In genomic region chrX:56374431-56375128, GRCm38 (mm10) we compare ENCODE assay signal across 7 mouse cellular contexts. TPM values are rescaled to one million over a fixed set of nuclear protein-coding genes. Genes with fewer than 3 reads are reported as not detected.
DNase-seq lines count a peak whose midpoint lies in the region; ATAC-seq and TF ChIP-seq lines count a peak whose summit lies in the region.
"Not testable (repeated sequence)": the region's sequence is repeated elsewhere in the genome, so short reads cannot be mapped to it uniquely, and the experiment has no call there.

TSS of gene Smim10l2a (plus strand) at chrX:56374586.

- H3K27me3 ChIP-seq in embryonic facial prominence, embryonic 14.5 days (replicated peaks; ENCODE audit: control insufficient read depth, insufficient read depth, low read length); heart, embryonic 15.5 days; kidney, embryonic 16.5 days (ENCODE audit: insufficient read depth, low read length); limb, embryonic 14.5 days (ENCODE audit: control insufficient read depth, insufficient read depth, low read length); midbrain, embryonic 13.5 days: not testable (repeated sequence)

- not testable (repeated sequence) for H3K4me1 ChIP-seq in embryonic facial prominence, embryonic 14.5 days (ENCODE audit: control insufficient read depth, insufficient read depth, low read length); heart, embryonic 15.5 days (replicated peaks); kidney, embryonic 16.5 days (ENCODE audit: insufficient read depth, low read length); limb, embryonic 14.5 days (ENCODE audit: control insufficient read depth, insufficient read depth, low read length); midbrain, embryonic 13.5 days (replicated peaks)

- 26% methylated on average over 22 of the region's 56 CpGs for WGBS in embryonic facial prominence, embryonic 14.5 days
- WGBS in heart, embryonic 15.5 days, result 12% methylated on average over 54 of the region's 56 CpGs
- WGBS in kidney, embryonic 16.5 days, result 15% methylated on average over 50 of the region's 56 CpGs
- WGBS in limb, embryonic 14.5 days, result 23% methylated on average over 20 of the region's 56 CpGs
- WGBS in midbrain, embryonic 13.5 days, result 16% methylated on average over 32 of the region's 56 CpGs

- H3K9me3 ChIP-seq in embryonic facial prominence, embryonic 14.5 days (ENCODE audit: control insufficient read depth, low read length); heart, embryonic 15.5 days (replicated peaks); kidney, embryonic 16.5 days (ENCODE audit: low read length); limb, embryonic 14.5 days (ENCODE audit: control insufficient read depth, low read length); midbrain, embryonic 13.5 days: not testable (repeated sequence)

- DNase-seq in brain, adult 2 months (ENCODE audit: low read depth, low spot score), result peak; percentile 84
- peak; percentile 47 for DNase-seq in embryonic facial prominence, embryonic 14.5 days (ENCODE audit: low spot score)
- peak; percentile 29 for DNase-seq in limb, embryonic 14.5 days (ENCODE audit: low spot score)
- peak; percentile 7 to 13 for DNase-seq in spleen, postnatal 14 days (ENCODE audit: low spot score in 2 of 2)

- H3K9ac ChIP-seq in embryonic facial prominence, embryonic 14.5 days (ENCODE audit: low read depth, low read length), result peak within 1 kb of the TSS; percentile 45
- H3K9ac ChIP-seq in heart, embryonic 15.5 days, result peak within 1 kb of the TSS; percentile 47
- peak within 1 kb of the TSS; percentile 57 for H3K9ac ChIP-seq in kidney, embryonic 16.5 days (replicated peaks; ENCODE audit: low read length)
- H3K9ac ChIP-seq in limb, embryonic 14.5 days (ENCODE audit: low read depth, low read length, severe bottlenecking), result peak within 1 kb of the TSS; percentile 46
- H3K9ac ChIP-seq in midbrain, embryonic 13.5 days (replicated peaks), result peak within 1 kb of the TSS; percentile 61

- H3K4me3 ChIP-seq in embryonic facial prominence, embryonic 14.5 days (ENCODE audit: low read depth, low read length), result peak within 1 kb of the TSS; percentile 46
- peak within 1 kb of the TSS; percentile 58 for H3K4me3 ChIP-seq in heart, embryonic 15.5 days
- peak within 1 kb of the TSS; percentile 52 for H3K4me3 ChIP-seq in kidney, embryonic 16.5 days (ENCODE audit: low read length)
- peak within 1 kb of the TSS; percentile 42 for H3K4me3 ChIP-seq in limb, embryonic 14.5 days (replicated peaks; ENCODE audit: low read length)
- peak within 1 kb of the TSS; percentile 50 for H3K4me3 ChIP-seq in midbrain, embryonic 13.5 days (replicated peaks)

- not testable (repeated sequence) for TF ChIP-seq POLR2A in limb, embryonic 14.5 days (IDR thresholded peaks at IDR 0.05; ENCODE audit: borderline replicate concordance, extremely low read depth, insufficient read depth, insufficient read length)

- not testable (repeated sequence) for H3K27ac ChIP-seq in embryonic facial prominence, embryonic 14.5 days (replicated peaks; ENCODE audit: low read depth, low read length); heart, embryonic 15.5 days; kidney, embryonic 16.5 days (ENCODE audit: low read length); limb, embryonic 14.5 days (replicated peaks; ENCODE audit: low read depth, low read length)
- 0 out of 2 replicates have a peak within 1 kb of the TSS, but pooled peaks have one; percentile 56 for H3K27ac ChIP-seq in midbrain, embryonic 13.5 days

- ATAC-seq in embryonic facial prominence, embryonic 14.5 days (ENCODE audit: low read depth), result peak; percentile 95
- ATAC-seq in heart, embryonic 15.5 days (replicated peaks; ENCODE audit: insufficient number of reproducible peaks, insufficient read depth, low FRiP score, low read depth), result peak; percentile 73
- ATAC-seq in kidney, embryonic 16.5 days (ENCODE audit: low FRiP score, low TSS enrichment), result peak; percentile 94
- peak; percentile 82; the same call in 1 of the 2 replicates for ATAC-seq in limb, embryonic 14.5 days (ENCODE audit: low FRiP score, low read depth)
- peak; percentile 92 for ATAC-seq in midbrain, embryonic 13.5 days

- peak within 1 kb of the TSS; percentile 59 for H3K4me2 ChIP-seq in embryonic facial prominence, embryonic 14.5 days (ENCODE audit: low read depth, low read length)
- peak within 1 kb of the TSS; percentile 81 for H3K4me2 ChIP-seq in heart, embryonic 15.5 days
- H3K4me2 ChIP-seq in kidney, embryonic 16.5 days (replicated peaks; ENCODE audit: low read depth, low read length), result peak within 1 kb of the TSS; percentile 61
- H3K4me2 ChIP-seq in limb, embryonic 14.5 days (replicated peaks; ENCODE audit: low read depth, low read length, severe bottlenecking), result peak within 1 kb of the TSS; percentile 53
- H3K4me2 ChIP-seq in midbrain, embryonic 13.5 days (replicated peaks), result peak within 1 kb of the TSS; percentile 56

- not testable (repeated sequence) for H3K36me3 ChIP-seq in embryonic facial prominence, embryonic 14.5 days (ENCODE audit: control insufficient read depth, insufficient read depth, low read length); heart, embryonic 15.5 days; kidney, embryonic 16.5 days (ENCODE audit: insufficient read depth, low read length); limb, embryonic 14.5 days (ENCODE audit: control insufficient read depth, insufficient read depth, low read length); midbrain, embryonic 13.5 days

RNA-seq across cellular contexts. Expression of gene Smim10l2a, which starts in this region (rescaled TPM):
- polyA plus RNA-seq in embryonic facial prominence, embryonic 14.5 days (2014; fragmentation: Nextera tagmentation; extraction: Ambion mirVana), result 3.3 and 4.0 TPM in 2 replicates
- polyA plus RNA-seq in heart, embryonic 15.5 days (2015; fragmentation: Nextera tagmentation; extraction: Ambion mirVana), result 1.5 and 2.8 TPM in 2 replicates
- 8.0 TPM in 2 replicates for polyA plus RNA-seq in kidney, embryonic 16.5 days (2015; fragmentation: Nextera tagmentation; extraction: Ambion mirVana)
- 4.0 and 4.5 TPM in 2 replicates for polyA plus RNA-seq in limb, embryonic 14.5 days (2012; rRNA removed)
- 3.8 and 5.7 TPM in 2 replicates for polyA plus RNA-seq in limb, embryonic 14.5 days (2014; fragmentation: Nextera tagmentation; extraction: Ambion mirVana)
- polyA plus RNA-seq in midbrain, embryonic 13.5 days (2015; fragmentation: Nextera tagmentation; extraction: Ambion mirVana), result 15.0 and 15.1 TPM in 2 replicates

Comparison
In these comparisons a context has a peak if more than half of its experiments do, and no peak if none do; other contexts are left out.
1. DNase-seq: peak in every context shown above with its lines; median percentile 84 in brain, adult 2 months; 47 in embryonic facial prominence, embryonic 14.5 days; 29 in limb, embryonic 14.5 days; 10 in spleen, postnatal 14 days.